Mouse (Mus musculus): ENCODE measurements around the gene Spata9.
A peak's percentile ranks its signal among the peaks of the same experiment; 100 is the strongest.
"Not testable (repeated sequence)": the region's sequence is repeated elsewhere in the genome, so short reads cannot be mapped to it uniquely, and the experiment has no call there.

The Spata9 gene

GRCm38 (mm10) chr13:75966850-75967249, at the start of gene Spata9:
Gene Spata9 (plus strand): TSS chr13:75967150.
- DNase-seq (ENCODE audit: low spot score in 2 of 2) = no peak

DNA sequence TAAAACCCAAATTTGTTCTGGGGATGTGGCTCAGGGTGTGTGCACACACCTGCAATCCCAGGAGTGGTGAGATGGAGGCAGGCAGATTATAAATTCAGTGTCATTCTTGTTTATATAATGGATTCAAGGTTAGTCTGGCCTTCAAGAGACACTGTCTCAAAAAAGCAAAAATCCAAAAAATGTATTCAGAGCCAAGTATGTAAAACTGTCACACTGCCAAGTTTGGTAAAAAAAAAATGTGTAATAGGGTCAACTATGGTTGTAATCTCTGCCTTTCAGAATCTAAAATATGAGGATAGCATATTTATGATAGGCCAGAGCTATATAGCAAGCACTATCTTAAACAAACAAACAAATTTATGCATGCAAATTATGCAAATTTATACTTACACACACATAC, 39.0 kb upstream of the Spata9 start:
- DNase-seq (ENCODE audit: low spot score in 2 of 2) = no peak

DNA sequence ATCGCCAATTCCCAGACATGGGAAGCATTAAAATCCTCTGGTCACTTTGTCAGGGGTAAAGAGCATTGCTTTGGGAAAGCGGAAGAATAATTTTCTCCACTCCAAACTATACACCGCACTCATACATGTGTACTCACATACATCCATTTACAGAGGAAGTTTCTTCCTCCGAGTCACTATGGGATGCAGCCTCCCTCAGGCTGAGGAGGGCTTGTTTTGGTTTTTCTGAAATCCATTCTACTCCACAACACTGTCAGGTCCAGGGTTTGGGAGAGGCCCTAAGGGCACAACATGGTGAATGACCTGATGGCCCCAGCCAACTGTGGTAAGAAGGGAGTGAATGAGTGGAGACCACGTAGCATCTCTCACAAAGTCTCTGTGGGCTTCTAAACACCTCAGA, 37.9 kb upstream of the Spata9 start:
- not testable (repeated sequence) for DNase-seq (ENCODE audit: low spot score in 2 of 2)

DNA sequence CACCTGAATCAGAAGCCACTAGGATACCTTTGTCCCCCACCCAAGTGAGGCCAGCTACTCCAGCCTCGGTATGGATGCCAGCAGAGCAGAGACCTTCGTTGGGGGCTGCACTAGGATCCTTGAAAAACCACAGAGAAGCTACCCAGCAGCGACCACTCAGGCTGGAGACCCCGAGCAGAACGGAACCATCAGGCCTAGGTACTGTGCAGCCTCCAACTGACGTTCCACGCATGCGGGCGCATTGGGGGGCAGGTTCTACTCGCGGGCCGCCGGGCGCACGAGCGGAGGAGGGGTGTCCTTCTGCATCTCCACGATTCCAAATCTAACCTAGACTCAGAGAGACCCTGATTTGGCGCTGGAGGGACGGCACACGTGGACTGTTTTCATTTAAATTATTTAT, 36.9 kb upstream of the Spata9 start:
- no peak for DNase-seq (ENCODE audit: low spot score in 2 of 2)

DNA sequence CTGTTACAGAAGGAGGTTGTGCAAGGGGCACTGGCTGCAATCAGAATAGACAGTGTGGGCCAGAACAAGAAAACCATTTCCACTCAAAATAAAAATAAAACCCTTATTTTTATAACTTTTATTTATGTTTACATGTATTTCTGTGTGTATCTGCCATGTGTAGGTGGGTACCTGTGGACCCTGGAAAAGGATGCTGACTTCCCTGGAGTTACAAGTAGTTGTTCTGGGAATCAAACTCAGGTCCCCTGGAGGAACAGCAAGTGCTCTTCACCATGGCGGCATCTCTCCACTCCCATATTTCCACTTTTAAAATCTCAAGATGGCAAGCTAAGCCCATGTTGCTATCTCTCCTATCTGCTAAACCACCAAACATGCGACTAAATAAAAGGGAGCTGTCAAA, 36.3 kb upstream of the Spata9 start:
- no peak for DNase-seq (ENCODE audit: low spot score in 2 of 2)

DNA sequence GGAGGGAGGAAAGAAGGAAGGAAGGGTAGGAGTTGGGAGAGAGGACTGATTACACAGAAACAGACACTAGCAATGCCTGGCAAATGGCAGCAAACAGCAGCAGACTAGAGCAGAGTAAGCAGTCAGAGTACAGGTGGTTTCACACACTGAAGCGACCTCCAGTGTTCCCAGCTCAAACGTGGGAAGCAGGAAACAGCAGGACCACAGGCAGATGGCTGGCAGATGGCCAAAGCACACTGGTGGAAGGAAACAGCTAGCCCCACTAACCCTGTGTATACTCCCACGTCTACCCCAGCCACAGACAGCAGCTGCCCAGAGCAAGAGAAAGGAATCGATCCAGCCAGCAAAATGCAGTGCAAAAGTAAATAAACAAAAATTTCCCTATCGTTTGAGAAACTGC, 35.9 kb upstream of the Spata9 start:
- peak in 1 of 2 experiments; percentile 32 for DNase-seq (ENCODE audit: low spot score in 2 of 2)

DNA sequence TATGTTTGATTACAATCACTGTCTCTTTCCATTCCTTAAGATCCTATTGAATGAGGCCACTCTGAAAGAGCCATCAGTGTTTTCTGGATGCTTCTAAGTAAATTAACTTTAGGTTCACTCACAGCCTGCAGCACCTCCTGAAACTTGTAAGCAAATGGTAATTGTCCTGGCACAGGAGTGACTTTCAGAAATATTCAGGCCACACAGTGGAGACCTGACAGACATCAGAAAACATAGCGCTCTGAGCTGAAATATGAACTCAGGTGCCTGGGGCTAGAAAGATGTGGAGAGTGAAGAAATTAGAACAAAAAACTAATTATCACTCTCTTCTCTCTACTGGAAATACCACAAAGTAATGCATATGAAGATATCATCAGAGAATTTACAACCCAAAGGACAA, 33.7 kb upstream of the Spata9 start:
- no peak for DNase-seq (ENCODE audit: low spot score in 2 of 2)

GRCm38 (mm10) chr13:75938866-75939265, 28.1 kb upstream of the Spata9 start:
- no peak for DNase-seq (ENCODE audit: low spot score in 2 of 2)

DNA sequence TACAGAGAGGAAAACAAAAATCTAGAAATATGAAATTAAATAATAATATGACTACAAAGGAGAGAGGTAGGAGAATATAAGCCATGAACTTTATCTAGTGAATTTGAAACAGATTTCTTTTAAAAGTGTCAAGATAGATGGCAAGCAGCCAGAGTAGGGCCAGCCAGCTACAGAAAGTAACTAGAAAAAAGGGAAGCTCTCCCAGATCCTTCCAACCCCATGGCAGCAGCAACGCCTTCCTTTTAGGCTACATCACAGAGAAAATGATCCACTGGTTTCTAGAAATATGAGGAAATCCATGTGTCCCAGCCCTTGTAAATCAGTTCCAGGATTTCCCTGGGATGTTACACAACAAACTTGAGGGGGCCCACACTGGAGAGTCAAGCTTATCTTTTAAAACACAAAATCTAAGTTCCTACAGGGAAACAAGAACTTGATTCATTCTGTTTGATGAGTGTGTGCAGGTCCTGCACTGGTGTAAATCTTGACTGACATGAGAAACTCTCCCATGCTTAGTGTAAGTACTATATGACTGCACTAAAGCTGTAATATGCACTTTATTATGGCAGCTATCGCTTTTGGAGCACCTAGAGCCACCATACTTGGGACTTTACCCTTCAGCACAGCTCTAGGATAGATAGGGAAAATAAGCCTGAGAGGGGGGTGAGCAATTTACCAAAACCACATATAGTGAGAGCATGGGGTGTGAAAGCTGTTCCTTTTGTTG, 26.0 kb upstream of the Spata9 start:
- no peak for DNase-seq (ENCODE audit: low spot score in 2 of 2)

- no peak for DNase-seq (ENCODE audit: low spot score in 2 of 2)
Measured at GRCm38 (mm10) chr13:75941518-75942295, 25.2 kb upstream of the Spata9 start.

DNA sequence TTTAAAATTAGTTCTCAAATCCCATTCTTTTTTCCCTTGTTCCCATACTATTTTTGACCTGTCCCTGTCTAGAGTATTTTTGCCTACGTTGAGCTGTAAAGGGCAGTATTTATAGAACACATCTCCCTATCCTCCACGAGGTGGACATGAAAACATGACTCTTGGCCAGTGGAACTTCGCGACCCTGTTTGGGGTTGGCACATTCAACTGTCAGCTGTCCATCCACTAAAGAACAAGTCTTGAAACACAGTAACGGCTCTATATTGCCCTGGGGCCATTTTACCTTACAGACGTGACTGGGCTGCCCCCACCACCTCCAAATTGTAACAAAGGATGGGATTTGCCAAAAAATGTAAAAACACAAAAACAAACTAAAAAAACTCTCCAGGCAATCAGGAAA, 24.2 kb upstream of the Spata9 start:
- no peak for DNase-seq (ENCODE audit: low spot score in 2 of 2)

GRCm38 (mm10) chr13:75943189-75944043, 23.5 kb upstream of the Spata9 start, which contains the start of gene Rhobtb3:
Gene Rhobtb3 (minus strand): TSS chr13:75943925.
- peak; percentile 79 to 81 for DNase-seq (ENCODE audit: low spot score in 2 of 2)

- no peak for DNase-seq (ENCODE audit: low spot score in 2 of 2)
Measured at GRCm38 (mm10) chr13:75944044-75944820, 22.7 kb upstream of the Spata9 start.

DNA sequence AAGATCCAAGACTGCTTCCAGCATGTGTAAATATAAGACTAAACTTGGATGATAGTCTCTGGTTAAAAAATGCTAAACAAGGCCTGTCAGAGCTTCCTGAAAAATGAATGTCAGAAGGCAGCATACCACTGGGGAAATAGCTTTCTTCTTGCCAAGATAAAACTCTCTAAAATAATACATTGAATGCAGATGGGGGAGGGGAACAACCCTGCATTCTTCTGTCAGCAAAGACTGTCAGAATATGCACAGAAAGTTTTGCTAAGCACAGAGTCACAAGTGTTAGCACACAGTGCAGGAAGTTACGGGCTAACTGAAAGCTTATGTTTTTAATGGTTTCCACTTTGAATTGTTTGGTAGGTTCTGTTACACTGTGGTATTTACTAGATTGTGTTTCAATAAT, 16.7 kb upstream of the Spata9 start:
- no peak for DNase-seq (ENCODE audit: low spot score in 2 of 2)

GRCm38 (mm10) chr13:75955357-75955992, 11.5 kb upstream of the Spata9 start:
- DNase-seq (ENCODE audit: low spot score in 2 of 2) = no peak

GRCm38 (mm10) chr13:75974481-75974880, 7.5 kb downstream of the Spata9 start:
- DNase-seq (ENCODE audit: low spot score in 2 of 2) = no peak

DNA sequence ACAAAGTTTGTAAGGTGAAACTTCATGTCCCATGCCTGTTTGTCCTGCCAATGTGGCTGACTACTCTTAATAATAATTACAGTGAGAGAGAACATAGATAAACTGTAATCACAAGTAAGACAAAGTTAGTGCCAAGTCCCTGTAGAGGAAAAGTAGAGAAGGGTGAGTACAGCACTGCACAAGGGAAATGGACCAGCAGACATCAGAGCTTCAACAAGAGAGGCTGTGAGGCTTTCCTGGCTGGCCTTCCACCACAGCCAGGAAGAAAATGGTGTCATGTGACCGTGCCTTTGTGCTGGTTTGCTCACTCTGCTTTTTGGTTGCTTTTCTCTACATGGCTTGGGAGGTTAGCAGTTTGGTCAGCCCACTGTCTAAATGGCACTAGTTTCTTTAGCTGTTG, 8.7 kb downstream of the Spata9 start:
- DNase-seq (ENCODE audit: low spot score in 2 of 2) = no peak

DNA sequence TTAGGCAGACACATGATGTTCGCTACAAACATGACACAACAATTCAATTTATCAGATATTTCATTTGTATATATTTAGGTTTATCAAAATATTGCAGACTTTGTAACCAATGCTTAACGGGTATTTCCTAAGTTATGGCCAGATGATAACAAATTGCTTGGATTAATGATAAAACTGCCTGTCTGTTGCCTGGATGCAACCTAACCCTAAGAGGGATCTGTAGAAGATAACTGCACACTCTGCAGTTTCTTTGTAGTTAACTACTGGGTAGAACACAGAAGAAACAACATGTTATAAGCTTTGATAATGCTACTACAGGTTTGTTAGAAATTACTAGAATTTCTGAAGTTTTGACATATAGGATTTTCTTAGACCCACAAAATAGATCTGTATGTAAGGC, 9.3 kb downstream of the Spata9 start:
- no peak for DNase-seq (ENCODE audit: low spot score in 2 of 2)

GRCm38 (mm10) chr13:75976649-75977048, 9.7 kb downstream of the Spata9 start:
- no peak for DNase-seq (ENCODE audit: low spot score in 2 of 2)

- no peak for DNase-seq (ENCODE audit: low spot score in 2 of 2)
Measured at GRCm38 (mm10) chr13:75981901-75982300, 15.0 kb downstream of the Spata9 start.

DNA sequence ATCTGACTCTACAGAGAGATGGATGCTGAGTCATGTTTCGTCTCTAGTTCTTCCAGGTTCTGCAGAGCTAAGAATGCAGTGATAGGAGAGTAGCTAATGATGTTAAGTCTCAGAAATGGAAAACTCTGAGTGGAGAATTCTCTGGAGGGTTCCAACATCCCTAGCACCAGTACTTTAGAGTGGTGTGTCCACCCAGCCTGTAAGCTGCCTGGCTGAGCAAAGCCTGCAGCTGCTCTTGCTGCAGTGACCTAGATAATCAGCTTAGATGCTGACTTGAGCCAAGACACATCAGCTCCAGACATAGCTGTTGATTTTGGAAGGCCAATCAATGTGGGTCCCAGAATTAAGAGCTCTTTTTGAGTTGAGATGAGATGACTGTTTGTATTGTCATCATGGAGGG, 21.1 kb downstream of the Spata9 start:
- DNase-seq (ENCODE audit: low spot score in 2 of 2) = no peak
